Mouse (Mus musculus) left cerebral cortex, postnatal 25 days (tissue): ENCODE measurements around the gene Tmem159. TPM values are rescaled to one million over a fixed set of nuclear protein-coding genes. Genes with fewer than 3 reads are reported as not detected.
A peak's percentile ranks its signal among the peaks of the same experiment; 100 is the strongest.

ENCODE experiments used
- DNase-seq, 2 experiments: peaks; one replicate each; pipeline ENCODE4 v3.0.0; 2022; ENCODE audit warnings: low spot score in 2 of 2, mixed read lengths in 1 of 2
- intact Hi-C: fragments of 180-260 bp; cut with DNase I; formaldehyde crosslinking; loops from one replicate; pipeline ENCODE4 v1.15.1; 2025
- total RNA-seq, 2 experiments: library from RNA; stranded (reverse); gene quantifications; 2 replicates each; pipeline ENCODE4 v1.2.3; 2021

Gene Tmem159
- 10 to 100 TPM; 11.4 to 12.6 TPM for total RNA-seq

GRCm38 (mm10) chr7:120102164-120102972 lies at the start of gene Tmem159:
Tmem159 (plus strand) TSS chr7:120102353.
- DNase-seq: peak; percentile 54 to 76
- intact Hi-C loops: loop anchor here (5.0 kb wide), 1 partner anchor 205 kb away; the partner anchor contains the start of genes Dcun1d3 and Lyrm1

GRCm38 (mm10) chr7:120054016-120054415 lies 48.1 kb upstream of the Tmem159 start:
- no peak for DNase-seq
- intact Hi-C loops: loop anchor here (2.0 kb wide), 1 partner anchor 205 kb away; no protein-coding TSS in a partner anchor

GRCm38 (mm10) chr7:120055479-120055878 lies 46.7 kb upstream of the Tmem159 start:
- no peak for DNase-seq
- intact Hi-C loops: loop anchor here (2.0 kb wide), 1 partner anchor 207 kb away; no protein-coding TSS in a partner anchor

- DNase-seq: no peak
- intact Hi-C loops: no loop called here
Observed at GRCm38 (mm10) chr7:120064045-120064444, 38.1 kb upstream of the Tmem159 start.

- no peak for DNase-seq
- intact Hi-C loops: no loop called here
Observed at GRCm38 (mm10) chr7:120068114-120068513, 34.0 kb upstream of the Tmem159 start.

GRCm38 (mm10) chr7:120069164-120069563 lies 33.0 kb upstream of the Tmem159 start:
- DNase-seq: peak in 1 of 2 experiments; percentile 3
- intact Hi-C loops: no loop called here

GRCm38 (mm10) chr7:120080177-120080576 lies 22.0 kb upstream of the Tmem159 start:
- intact Hi-C loops: no loop called here
- DNase-seq: no peak

GRCm38 (mm10) chr7:120093033-120093432 lies 9.1 kb upstream of the Tmem159 start:
- DNase-seq: no peak
- intact Hi-C loops: no loop called here

GRCm38 (mm10) chr7:120094216-120094615 lies 7.9 kb upstream of the Tmem159 start:
- peak in 1 of 2 experiments; percentile 70 for DNase-seq
- intact Hi-C loops: no loop called here

GRCm38 (mm10) chr7:120095180-120095579 lies 7.0 kb upstream of the Tmem159 start, which contains the start of gene Dnah3:
Dnah3 (minus strand) TSS chr7:120095280.
- no peak for DNase-seq
- intact Hi-C loops: loop anchor here (5.0 kb wide), 1 partner anchor 232 kb away; the partner anchor contains the start of gene Abca15

- peak; percentile 58 to 77 for DNase-seq
- intact Hi-C loops: loop anchor here (5.0 kb wide), 1 partner anchor 229 kb away; the partner anchor contains the start of gene Abca15
Observed at GRCm38 (mm10) chr7:120097845-120098244, 4.3 kb upstream of the Tmem159 start.

- DNase-seq: peak; percentile 39 to 51
- intact Hi-C loops: loop anchor here (5.0 kb wide), 1 partner anchor 229 kb away; the partner anchor contains the start of gene Abca15
Observed at GRCm38 (mm10) chr7:120098403-120098802, 3.8 kb upstream of the Tmem159 start.

GRCm38 (mm10) chr7:120103019-120103567 lies 940 bp downstream of the Tmem159 start:
- DNase-seq: no peak
- intact Hi-C loops: loop anchor here (5.0 kb wide), 1 partner anchor 206 kb away; the partner anchor contains the start of genes Dcun1d3 and Lyrm1

- intact Hi-C loops: loop anchor here (2.0 to 5.0 kb wide), 3 partner anchors 97 to 256 kb away; partner anchors contain the start of genes Abca14, Crym, Dcun1d3 and Lyrm1
Observed at GRCm38 (mm10) chr7:120104975-120105374, 2.8 kb downstream of the Tmem159 start.

GRCm38 (mm10) chr7:120106356-120106755 lies 4.2 kb downstream of the Tmem159 start:
- DNase-seq: peak in 1 of 2 experiments; percentile 64
- intact Hi-C loops: loop anchor here (5.0 kb wide), 1 partner anchor 96 kb away; the partner anchor contains the start of genes Abca14 and Crym

More at GRCm38 (mm10) chr7:120104975-120105374, 2.8 kb downstream of the Tmem159 start:
- peak in 1 of 2 experiments; percentile 36 for DNase-seq

- DNase-seq: no peak
- intact Hi-C loops: loop anchor here (5.0 kb wide), 1 partner anchor 93 kb away; the partner anchor contains the start of genes Abca14 and Crym
Observed at GRCm38 (mm10) chr7:120109676-120110075, 7.5 kb downstream of the Tmem159 start.

- intact Hi-C loops: no loop called here
- DNase-seq: no peak
Observed at GRCm38 (mm10) chr7:120116976-120117375, 14.8 kb downstream of the Tmem159 start.

- intact Hi-C loops: no loop called here
- DNase-seq: no peak
Observed at GRCm38 (mm10) chr7:120117529-120117928, 15.4 kb downstream of the Tmem159 start.

GRCm38 (mm10) chr7:120123776-120124175 lies 21.6 kb downstream of the Tmem159 start:
- DNase-seq: no peak
- intact Hi-C loops: loop anchor here (1.0 to 10.0 kb wide), 3 partner anchors 81 to 511 kb away; partner anchors contain the start of genes Abca15 and Uqcrc2

- intact Hi-C loops: loop anchor here (1.0 to 10.0 kb wide), 3 partner anchors 79 to 510 kb away; partner anchors contain the start of genes Abca15 and Uqcrc2
- DNase-seq: peak; percentile 78 to 83
Observed at GRCm38 (mm10) chr7:120124844-120125243, 22.7 kb downstream of the Tmem159 start.
